Mouse (Mus musculus) hindbrain, embryonic 11.5 days (tissue): ENCODE measurements around the gene Gm26602. TPM values are rescaled to one million over a fixed set of nuclear protein-coding genes. Genes with fewer than 3 reads are reported as not detected.

Source experiments
- ATAC-seq: fragments of 200-750 bp; cut with Nextera tagmentation; 2 replicates; pipeline ENCODE4 v1.8.0; 2017; ENCODE audit warnings: mild to moderate bottlenecking, moderate TSS enrichment, moderate library complexity; ENCODE audit not compliant: low FRiP score
- DNase-seq: peaks from one replicate; pipeline ENCODE4 v3.0.0-alpha.2; 2015; ENCODE audit warnings: low spot score
- H3K27ac ChIP-seq: fragments of 300-500 bp; sonication (generic); 2 replicates; pipeline ENCODE4 v1.5.1; 2014; ENCODE audit warnings: mild to moderate bottlenecking, low read depth, low read length
- H3K27me3 ChIP-seq: fragments of 300-500 bp; sonication (generic); 2 replicates; pipeline ENCODE4 v1.6.1; 2014; ENCODE audit warnings: mild to moderate bottlenecking, low read length, moderate library complexity, mixed read lengths; ENCODE audit not compliant: control insufficient read depth, insufficient read depth
- H3K36me3 ChIP-seq: fragments of 300-500 bp; sonication (generic); 2 replicates; pipeline ENCODE4 v1.6.1; 2014; ENCODE audit warnings: mild to moderate bottlenecking, low read length, moderate library complexity, mixed read lengths; ENCODE audit not compliant: control insufficient read depth, insufficient read depth
- H3K4me1 ChIP-seq: fragments of 300-500 bp; sonication (generic); replicated peaks from 2 replicates; pipeline ENCODE4 v1.6.1; 2014; ENCODE audit warnings: low read length, mixed read lengths; ENCODE audit not compliant: control insufficient read depth, insufficient read depth
- H3K4me2 ChIP-seq: fragments of 300-500 bp; sonication (generic); replicated peaks from 2 replicates; pipeline ENCODE4 v1.6.1; 2014; ENCODE audit warnings: mild to moderate bottlenecking, low read depth, low read length
- H3K4me3 ChIP-seq: fragments of 300-500 bp; sonication (generic); 2 replicates; pipeline ENCODE4 v1.5.1; 2014; ENCODE audit warnings: low read depth, low read length
- H3K9ac ChIP-seq: fragments of 300-500 bp; sonication (generic); 2 replicates; pipeline ENCODE4 v1.6.1; 2014; ENCODE audit warnings: low read depth, low read length
- H3K9me3 ChIP-seq: fragments of 300-500 bp; sonication (generic); 2 replicates; pipeline ENCODE4 v1.6.1; 2016; ENCODE audit warnings: low read length; ENCODE audit not compliant: control insufficient read depth
- WGBS: fragments of 180-500 bp; shearing (Covaris S2); extraction: QIAGEN DNeasy Blood & Tissue Kit; methylation state at CpG from one replicate; pipeline ENCODE4 v1.1.7; 2014; 5-methylcytosine and 5-hydroxymethylcytosine counted together
- polyA plus RNA-seq: library from polyadenylated mRNA; unstranded; fragments of >200 nt; fragmentation: Nextera tagmentation; extraction: Ambion mirVana; gene quantifications from 2 replicates; pipeline ENCODE4 v1.2.1, GENCODE M21; 2014

Gm26602 gene
- polyA plus RNA-seq, 1 experiment from 2014 or later: 25.3 TPM

DNA sequence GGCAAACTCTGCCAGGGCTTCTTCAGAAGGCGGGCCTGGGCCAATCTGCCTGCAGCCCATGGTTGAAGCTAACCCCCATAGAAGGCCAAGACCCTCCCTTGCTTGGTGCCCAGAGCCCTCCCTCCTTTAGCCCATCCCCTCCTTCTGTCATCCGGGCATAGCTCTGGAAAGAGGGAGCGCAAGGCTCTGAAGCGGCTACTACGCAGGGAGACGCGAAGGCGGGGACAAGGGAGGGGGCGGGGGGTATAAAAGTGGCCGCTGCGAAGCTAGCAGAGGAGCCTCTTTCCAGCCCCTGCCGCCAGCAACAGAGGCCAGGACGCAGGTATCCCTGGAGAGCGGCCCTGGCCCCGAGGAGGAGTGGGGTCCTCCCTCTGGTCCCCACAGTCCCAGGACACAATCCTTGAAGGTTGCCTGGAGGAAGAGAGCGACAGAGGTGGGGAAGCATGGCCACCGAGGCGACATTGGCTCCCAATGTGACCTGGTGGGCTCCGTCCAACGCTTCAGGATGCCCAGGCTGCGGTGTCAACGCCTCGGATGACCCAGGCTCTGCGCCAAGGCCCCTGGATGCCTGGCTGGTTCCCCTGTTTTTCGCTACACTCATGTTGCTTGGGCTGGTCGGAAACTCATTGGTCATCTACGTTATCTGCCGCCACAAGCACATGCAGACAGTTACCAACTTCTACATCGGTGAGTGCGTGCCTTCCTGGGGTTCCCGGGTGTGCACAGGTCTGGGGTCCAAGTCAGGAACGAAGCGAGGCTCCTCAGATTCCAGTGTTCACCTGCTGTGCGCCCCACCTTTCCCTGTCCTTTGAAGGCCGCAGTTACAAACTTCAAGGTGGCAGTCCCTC lies 7.8 kb downstream of the Gm26602 start:
- Histone ChIP-seq H3K9ac (no peak overlapping the region), H3K4me1 (peaks cover 26% of the 10 kb centered on the region), H3K4me2 (0 out of 2 replicates have a peak overlapping the region, but pooled peaks have one; percentile 7), H3K27me3 (peaks cover 61% of the 10 kb centered on the region), H3K9me3 (no peaks in the 10 kb centered on the region), H3K27ac (no peak overlapping the region), H3K4me3 (0 out of 2 replicates have a peak overlapping the region, but pooled peaks have one; percentile 6), H3K36me3 (no peaks in the 10 kb centered on the region)
- ATAC-seq (no peak), DNase-seq (peak; percentile 31)
- WGBS: 4% methylated on average over 35 of the region's 35 CpGs

DNA sequence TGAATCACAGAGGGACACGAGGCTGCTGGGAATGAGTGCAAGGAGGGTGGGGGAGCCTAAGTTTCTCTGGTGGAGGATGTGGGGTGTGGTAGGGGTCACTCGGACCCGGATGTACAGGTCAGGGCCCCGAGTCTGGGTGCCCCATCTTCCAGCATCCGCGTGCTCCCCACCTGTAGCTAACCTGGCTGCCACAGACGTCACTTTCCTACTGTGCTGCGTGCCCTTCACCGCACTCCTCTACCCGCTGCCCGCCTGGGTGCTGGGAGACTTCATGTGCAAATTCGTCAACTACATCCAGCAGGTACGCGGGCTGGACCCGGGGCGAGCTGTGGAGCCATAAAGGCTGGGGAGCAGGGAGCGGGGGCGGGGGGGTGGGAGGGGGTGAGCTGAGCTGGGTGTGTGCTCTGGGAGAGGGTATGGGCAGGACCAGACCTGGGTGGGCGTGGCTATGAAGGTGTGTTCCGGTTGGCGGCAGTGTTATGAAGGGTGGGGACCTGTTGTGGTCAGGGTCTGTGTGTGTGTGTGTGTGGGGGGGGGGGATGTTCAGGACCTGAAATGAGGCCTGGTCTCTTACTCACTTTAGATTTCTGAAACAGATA lies 8.7 kb downstream of the Gm26602 start:
- no peak overlapping the region for H3K4me2 ChIP-seq

DNA sequence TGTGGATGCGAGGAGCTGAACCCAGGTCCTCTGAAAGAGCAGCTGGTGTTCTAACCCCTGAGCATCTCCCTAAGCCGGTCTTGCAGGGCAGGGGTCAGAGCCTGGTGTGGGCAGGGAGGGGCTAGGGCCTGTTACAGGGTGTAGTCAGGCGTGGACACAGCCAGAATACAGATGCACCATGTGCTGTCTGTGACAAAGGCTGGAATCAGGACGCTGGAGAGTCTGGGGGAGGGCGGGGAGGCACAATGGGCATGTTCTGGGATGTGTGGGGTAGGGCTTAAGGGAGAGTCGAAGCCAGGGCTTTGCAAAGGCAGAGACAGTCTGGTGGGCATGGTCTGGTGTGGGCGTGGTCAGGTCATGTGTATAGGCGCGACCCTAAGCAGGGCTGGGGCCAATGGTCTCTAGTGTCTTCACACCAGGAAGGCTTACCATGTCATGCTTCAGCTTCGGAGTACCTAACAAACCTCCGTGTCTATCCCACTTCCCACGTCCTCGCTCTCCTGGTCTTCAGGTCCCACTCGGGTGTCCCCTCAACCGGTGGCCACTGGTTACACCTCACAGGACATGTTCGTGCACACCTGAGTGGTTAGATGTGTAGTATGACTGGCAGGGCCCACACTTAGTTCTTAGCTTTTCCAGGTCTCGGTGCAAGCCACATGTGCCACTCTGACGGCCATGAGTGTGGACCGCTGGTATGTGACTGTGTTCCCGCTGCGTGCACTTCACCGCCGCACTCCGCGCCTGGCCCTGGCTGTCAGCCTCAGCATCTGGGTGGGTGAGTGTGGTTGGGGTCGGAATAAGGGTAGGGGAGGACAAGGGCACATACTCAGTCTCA lies 9.6 kb downstream of the Gm26602 start:
- Histone ChIP-seq H3K27ac (no peak overlapping the region), H3K9ac (no peak overlapping the region), H3K4me2 (0 out of 2 replicates have a peak overlapping the region, but pooled peaks have one; percentile 29), H3K4me1 (peaks cover 22% of the 10 kb centered on the region), H3K4me3 (no peak overlapping the region), H3K36me3 (no peaks in the 10 kb centered on the region), H3K27me3 (peaks cover 67% of the 10 kb centered on the region), H3K9me3 (no peaks in the 10 kb centered on the region)
- WGBS: 16% methylated on average over 26 of the region's 26 CpGs
- ATAC-seq (peak; percentile 16; the same call in 1 of the 2 replicates), DNase-seq (peak; percentile 33)

More for the DNA sequence above, 8.7 kb downstream of the Gm26602 start:
- ATAC-seq (no peak), DNase-seq (no peak)
- peaks cover 26% of the 10 kb centered on the region for H3K4me1 ChIP-seq
- no peak overlapping the region for H3K9ac ChIP-seq
- H3K27me3 ChIP-seq: peaks cover 67% of the 10 kb centered on the region
- no peak overlapping the region for H3K27ac ChIP-seq
- no peaks in the 10 kb centered on the region for H3K36me3 ChIP-seq
- H3K4me3 ChIP-seq: no peak overlapping the region
- WGBS: 5% methylated on average over 21 of the region's 21 CpGs
- H3K9me3 ChIP-seq: no peaks in the 10 kb centered on the region

DNA sequence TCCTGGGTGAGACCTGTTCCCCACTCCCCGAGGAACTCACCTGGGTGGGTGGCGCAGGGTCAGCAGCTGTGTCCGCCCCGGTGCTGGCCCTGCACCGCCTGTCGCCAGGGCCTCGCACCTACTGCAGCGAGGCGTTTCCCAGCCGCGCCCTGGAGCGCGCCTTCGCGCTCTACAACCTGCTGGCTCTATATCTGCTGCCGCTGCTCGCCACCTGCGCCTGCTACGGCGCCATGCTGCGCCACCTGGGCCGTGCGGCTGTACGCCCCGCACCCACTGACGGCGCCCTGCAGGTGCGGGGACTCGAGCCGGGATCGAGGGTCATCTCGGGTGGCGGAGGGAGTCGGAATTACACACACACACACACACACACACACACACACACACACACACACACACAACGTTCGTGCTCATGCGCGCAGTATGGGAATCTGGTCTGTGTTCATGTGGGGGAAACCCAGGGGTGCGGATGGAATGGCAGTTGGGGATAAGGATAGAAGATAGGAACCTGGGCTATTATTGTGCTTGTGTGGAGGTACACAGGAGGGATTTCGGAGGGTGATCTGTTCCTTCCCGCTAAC lies 10.4 kb downstream of the Gm26602 start, which contains the start of gene R3hdm4:
R3hdm4 (minus strand) TSS at position 251 of the 578 bp plus-strand sequence.
- no peak for DNase-seq
- WGBS: 4% methylated on average over 40 of the region's 41 CpGs
- peaks cover 21% of the 10 kb centered on the region for H3K4me1 ChIP-seq
- no peak within 1 kb of the TSS for H3K27ac ChIP-seq
- peaks cover 69% of the 10 kb centered on the region for H3K27me3 ChIP-seq
- H3K9me3 ChIP-seq: no peaks in the 10 kb centered on the region
- no peak within 1 kb of the TSS for H3K9ac ChIP-seq
- peak within 1 kb of the TSS; percentile 29 for H3K4me2 ChIP-seq
- ATAC-seq: no peak
- peak within 1 kb of the TSS; percentile 20 for H3K4me3 ChIP-seq
- H3K36me3 ChIP-seq: no peaks in the 10 kb centered on the region

DNA sequence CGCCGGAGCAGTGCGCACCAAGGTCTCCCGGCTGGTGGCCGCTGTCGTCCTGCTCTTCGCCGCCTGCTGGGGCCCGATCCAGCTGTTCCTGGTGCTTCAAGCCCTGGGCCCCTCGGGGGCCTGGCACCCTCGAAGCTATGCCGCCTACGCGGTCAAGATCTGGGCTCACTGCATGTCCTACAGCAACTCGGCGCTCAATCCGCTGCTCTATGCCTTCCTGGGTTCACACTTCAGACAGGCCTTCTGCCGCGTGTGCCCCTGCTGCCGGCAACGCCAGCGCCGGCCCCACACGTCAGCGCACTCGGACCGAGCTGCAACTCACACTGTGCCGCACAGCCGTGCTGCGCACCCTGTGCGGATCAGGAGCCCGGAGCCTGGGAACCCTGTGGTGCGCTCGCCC lies 10.9 kb downstream of the Gm26602 start:
- Histone ChIP-seq H3K27ac (no peak overlapping the region), H3K36me3 (no peaks in the 10 kb centered on the region), H3K4me1 (peaks cover 24% of the 10 kb centered on the region), H3K4me2 (peak overlapping the region; percentile 29), H3K9ac (no peak overlapping the region), H3K27me3 (peaks cover 70% of the 10 kb centered on the region), H3K9me3 (no peaks in the 10 kb centered on the region), H3K4me3 (peak overlapping the region; percentile 20)
- ATAC-seq (no peak), DNase-seq (peak; percentile 50)
- WGBS: 2% methylated on average over 34 of the region's 34 CpGs

DNA sequence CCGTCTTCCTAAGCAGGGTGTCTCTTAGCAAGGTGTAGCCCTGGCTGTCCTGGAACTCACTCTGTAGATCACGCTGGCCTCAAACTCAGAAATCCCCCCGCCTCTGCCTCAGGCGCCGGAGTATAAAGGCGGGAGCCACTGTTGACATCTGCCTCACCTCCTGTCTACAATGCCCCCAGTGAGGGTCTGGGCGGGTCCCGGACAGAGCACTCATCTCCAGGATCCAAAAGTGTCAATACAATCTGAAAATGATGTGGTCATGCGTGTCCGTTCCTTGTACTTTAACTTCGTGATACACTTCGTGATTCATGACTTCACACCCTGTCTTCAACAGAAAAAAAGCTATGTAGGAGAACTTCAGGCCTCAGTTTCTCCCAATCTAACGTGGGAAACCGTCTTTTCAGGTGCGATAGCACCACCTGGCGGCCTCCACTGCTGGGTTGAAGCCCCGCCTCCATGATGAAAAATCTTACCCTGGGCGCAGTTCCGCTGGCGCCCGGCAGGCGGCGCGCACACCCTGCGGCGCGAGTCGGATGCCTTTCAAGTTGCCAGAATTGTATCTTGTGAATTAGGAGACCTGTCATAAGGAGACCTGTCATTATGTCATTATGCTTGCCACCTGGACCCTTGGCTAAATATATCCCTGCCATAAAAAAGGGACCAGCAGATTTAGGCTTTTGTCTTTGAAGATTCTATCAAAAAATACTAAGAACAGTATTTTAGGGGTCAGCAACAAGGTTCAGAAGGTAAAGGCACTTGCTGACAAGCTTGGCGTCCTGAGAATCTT lies 14.5 kb downstream of the Gm26602 start:
- no peaks in the 10 kb centered on the region for H3K9me3 ChIP-seq
- no peak overlapping the region for H3K4me2 ChIP-seq
- peaks cover 22% of the 10 kb centered on the region for H3K4me1 ChIP-seq
- H3K4me3 ChIP-seq: no peak overlapping the region
- WGBS: 13% methylated on average over 29 of the region's 29 CpGs
- H3K36me3 ChIP-seq: no peaks in the 10 kb centered on the region
- no peak overlapping the region for H3K9ac ChIP-seq
- peak; percentile 93 for DNase-seq
- no peak for ATAC-seq
- H3K27ac ChIP-seq: no peak overlapping the region
- peaks cover 41% of the 10 kb centered on the region for H3K27me3 ChIP-seq

DNA sequence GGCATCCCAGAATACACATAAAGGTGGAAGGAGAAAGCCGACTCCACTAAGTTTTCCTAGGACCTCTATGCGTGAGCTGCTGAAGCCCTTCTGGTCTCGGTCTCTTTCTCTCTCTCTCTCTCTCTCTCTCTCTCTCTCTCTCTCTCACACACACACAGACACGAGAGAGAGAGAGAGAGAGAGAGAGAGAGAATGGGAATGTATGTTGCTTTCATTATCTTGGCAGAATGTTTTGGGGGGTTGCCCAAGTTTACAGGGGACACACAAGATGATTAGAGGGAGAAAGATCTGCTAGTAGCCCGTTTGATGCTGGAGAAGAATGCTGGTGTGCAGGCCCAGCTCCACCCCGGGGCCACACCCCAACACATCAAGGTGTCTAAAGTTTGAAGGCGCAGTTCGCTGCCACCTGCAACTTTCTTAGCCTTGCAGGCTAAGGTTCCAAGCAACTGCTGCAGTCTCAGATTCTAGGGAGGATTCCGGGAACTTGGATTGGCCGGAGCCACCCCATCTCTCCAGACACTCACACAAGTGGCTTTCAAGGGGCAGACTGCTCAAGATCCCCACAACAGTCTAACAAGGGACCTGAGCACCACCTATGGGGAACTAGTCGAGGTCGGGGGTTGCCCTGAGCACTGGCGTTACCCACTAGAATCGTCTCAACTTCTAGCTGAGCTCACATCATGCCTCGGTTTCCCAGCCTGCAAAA lies 15.3 kb downstream of the Gm26602 start:
- DNase-seq (peak; percentile 24), ATAC-seq (no peak; the same call in 1 of the 2 replicates)
- Histone ChIP-seq H3K36me3 (no peaks in the 10 kb centered on the region), H3K4me3 (peak overlapping the region; percentile 82), H3K9ac (peak overlapping the region; percentile 59), H3K27ac (peak overlapping the region; percentile 55; the same call in 1 of the 2 replicates), H3K27me3 (peaks cover 34% of the 10 kb centered on the region), H3K4me2 (peak overlapping the region; percentile 94), H3K4me1 (peaks cover 24% of the 10 kb centered on the region), H3K9me3 (no peaks in the 10 kb centered on the region)
- 13% methylated on average over 15 of the region's 15 CpGs for WGBS
